Mouse (Mus musculus): ENCODE data around the gene Snrnp70.

DNA sequence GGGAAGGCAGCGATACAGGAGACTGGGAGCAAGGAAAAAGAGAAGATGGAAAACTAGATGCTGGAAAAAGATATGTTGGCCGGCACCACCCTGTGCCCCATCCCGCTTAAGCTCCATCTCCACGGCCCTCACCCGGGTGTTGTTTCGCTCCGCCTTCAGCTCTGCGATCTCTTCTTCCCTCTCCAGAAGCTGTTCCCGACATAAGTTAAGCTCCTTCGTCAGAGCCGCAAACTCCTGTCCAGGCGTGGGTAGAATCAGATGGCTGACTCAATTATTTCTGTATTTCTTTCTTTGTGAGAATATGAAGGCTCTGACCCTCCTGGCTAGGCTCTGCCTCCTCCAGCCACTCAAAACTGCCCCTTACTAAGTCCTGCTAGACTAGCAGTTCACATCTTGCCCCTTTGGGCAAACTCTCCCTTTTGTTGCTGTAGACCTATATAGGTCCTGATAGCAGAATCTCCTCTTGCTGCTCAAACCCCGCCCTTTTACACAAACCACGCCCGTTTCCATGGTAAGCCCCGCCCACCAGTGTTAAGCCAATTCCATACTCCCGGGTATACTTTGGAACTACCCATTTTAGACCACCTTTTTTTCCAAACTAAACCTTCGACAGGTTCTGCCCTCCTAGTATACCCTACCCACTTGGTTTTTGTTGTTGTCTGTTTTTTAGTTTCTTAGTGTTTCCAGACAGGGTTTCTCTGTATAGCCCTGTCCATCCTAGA is 35.0 kb downstream of the Snrnp70 start:
- TF ChIP-seq POLR2A (IDR thresholded peaks at IDR 0.05; ENCODE audit: borderline replicate concordance, extremely low read depth, insufficient read depth, insufficient read length, poor library complexity, severe bottlenecking) (no peak), CTCF (IDR thresholded peaks at IDR 0.05; ENCODE audit: borderline replicate concordance, extremely low read depth, insufficient read depth, insufficient read length) (no peak)
